Mouse (Mus musculus) layer of hippocampus, postnatal 36 days (tissue): ENCODE results near the gene Cited4. TPM values are rescaled to one million over a fixed set of nuclear protein-coding genes. Genes with fewer than 3 reads are reported as not detected.

Source experiments
- DNase-seq, 2 experiments: peaks; one replicate each; pipeline ENCODE4 v3.0.0; 2022
- total RNA-seq, 2 experiments: library from RNA; stranded (reverse); gene quantifications; 2 replicates each; pipeline ENCODE4 v1.2.3; 2021

Gene Cited4
- 1 to 10 TPM; 1.6 to 1.8 TPM for total RNA-seq

DNA sequence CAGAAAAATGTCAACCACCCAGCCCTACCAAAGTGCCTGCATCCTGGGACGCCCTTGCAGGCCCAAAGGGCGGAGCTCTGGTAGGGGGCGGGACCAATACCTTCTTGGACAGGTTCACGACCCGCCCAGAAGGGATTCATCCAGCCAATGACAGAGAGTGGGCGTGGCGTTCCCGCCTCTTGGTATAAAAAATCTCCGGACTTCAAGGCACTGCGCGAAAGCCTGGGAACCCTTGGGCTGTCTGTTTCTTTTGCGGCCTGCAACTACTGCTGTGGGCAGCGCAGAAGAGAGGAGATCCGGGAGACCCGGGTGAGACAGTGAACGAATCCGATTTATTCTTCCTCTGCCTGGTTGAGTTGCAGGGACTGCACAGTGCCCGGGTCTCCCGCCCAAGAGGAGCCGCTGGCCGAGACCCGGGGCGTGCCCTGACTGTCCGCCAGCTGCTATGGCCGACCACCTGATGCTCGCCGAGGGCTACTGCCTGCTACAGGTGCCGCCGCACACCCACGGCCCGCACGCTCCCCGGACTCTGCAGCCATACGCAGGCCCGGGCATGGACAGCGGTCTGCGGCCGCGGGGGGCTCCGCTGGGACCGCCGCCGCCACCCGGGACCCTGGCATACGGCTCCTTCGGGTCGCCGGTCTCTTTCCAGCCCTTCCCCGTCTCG, at the start of gene Cited4:
Gene Cited4, plus strand, starts transcription at position 215 of the 667 bp plus-strand sequence.
- DNase-seq = peak; percentile 63 to 71

DNA sequence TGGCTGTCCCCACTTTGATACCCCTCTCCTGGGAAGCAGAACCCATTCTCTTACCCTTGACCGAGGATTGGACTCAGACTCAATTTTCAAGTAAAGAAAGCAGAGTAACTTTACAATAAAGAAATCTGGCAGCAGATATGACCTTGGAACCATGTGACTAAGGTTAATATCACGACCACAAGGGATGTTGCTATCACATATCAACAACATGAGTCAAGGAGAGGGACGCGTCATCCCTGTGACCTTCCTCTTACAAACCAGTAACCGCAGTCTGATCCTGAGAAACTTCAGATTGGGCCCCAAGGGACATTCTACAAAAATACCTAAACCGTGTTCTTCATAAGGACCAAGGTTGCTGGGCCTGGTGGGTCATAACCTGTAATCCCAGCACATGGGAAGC, 38.6 kb upstream of the Cited4 start:
- DNase-seq = no peak

DNA sequence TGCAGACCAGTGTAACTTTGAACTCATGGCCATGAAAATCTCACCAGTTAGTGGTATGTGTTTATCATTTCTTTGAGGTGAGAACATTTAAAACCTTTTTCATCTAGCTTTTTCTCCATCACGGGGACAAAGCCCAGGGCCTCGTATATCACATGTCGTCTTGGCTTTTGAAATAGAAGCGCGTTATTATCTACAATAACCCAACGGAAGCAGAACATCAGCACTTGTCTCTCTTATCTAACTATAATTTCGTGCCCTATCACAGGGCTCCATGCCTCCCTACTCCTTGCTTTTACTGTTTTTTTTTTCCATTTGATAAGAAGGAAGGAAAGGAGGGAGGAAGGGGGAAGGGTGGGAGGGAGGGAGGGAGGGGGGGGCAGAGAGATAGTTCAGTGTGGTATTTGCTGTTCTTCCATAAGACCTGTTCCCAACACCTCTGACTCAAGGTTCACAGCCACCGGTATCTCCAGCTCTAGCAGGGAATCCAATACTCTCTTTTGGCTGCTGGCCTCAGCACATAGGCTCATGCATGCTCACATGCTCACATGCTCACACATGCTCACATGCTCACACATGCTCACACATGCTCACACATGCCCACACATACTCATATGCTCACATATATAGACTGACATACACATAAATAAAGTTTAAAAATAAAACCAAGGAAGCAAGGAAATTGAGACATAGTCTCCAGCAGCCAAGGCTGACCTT, 36.0 kb upstream of the Cited4 start:
- no peak for DNase-seq

DNA sequence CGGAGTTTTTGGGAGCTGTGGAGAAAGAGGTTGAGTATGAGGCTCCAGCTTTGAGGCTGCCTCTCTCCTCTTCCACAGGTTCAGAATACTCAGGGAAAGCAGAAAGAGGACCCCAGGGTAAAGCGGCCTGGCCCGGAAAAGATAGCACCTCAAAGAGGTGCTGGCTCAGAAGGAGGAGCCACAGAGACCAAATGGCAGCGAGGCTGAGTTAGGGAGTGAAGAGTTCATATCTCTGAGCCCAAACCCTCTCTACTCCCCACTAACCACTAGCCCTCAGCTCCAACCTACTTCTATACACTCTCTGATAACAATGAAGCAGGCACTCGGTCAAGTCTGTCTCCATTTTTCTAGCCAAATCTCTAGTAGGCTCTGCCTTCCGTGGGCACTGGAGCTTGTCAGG, 34.5 kb upstream of the Cited4 start:
- DNase-seq = no peak

DNA sequence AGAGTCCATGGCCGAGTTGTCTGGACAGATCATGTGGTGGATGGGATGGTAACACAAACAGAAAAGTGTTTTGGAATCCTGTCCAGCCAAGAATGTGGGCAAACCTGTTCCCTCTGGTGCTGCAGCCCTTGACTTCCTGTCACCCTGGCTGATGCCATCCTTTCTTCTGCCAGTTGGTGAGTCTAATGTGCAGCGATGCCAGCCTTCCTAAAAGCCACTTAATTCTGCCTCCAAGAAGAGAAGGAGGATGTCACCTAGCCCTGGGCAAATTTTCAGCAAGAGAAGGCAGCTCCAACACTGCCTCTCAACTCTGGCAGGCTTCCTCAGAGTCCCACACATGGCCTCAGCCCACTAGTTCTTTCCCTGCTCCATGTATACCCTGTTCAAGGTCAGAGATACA, 31.0 kb upstream of the Cited4 start:
- no peak for DNase-seq

DNA sequence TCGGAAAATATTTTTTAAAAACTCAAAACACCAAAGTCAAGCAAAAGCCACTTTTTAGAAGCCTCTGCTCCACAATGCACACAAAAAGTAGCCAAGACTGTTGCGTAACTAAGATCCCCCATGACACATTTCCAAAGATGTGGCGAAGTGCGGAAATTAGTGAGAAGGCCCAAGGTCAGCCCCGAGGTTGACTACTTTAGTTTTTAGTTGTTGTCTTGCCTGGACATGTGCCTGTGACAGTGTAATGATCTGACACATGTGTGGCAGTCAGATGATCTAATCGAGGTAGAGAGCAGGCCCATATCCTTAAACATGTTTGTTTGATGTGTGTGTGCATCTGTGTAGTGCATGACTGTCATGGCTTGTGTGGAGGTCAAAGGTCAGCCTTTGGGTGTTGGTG, 24.4 kb upstream of the Cited4 start:
- DNase-seq = no peak

DNA sequence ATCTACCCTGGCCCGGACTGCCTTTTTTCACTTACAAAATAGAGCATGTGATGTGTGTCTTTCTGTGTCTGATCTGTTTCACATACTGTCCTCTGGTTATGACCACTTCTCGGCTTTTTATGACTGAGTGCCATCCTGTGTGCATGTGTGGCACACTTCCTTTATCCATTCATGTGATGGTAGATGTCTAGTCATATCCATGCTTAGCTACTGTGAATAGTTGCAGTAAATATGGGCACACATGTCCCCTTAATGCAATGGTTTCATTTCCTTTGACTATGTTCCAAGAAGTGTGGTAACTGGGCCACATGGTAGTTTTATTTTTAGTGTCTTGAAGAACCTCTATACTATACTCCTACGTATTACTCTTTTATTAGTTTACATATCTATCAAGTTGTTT, 22.5 kb upstream of the Cited4 start:
- DNase-seq = no peak

DNA sequence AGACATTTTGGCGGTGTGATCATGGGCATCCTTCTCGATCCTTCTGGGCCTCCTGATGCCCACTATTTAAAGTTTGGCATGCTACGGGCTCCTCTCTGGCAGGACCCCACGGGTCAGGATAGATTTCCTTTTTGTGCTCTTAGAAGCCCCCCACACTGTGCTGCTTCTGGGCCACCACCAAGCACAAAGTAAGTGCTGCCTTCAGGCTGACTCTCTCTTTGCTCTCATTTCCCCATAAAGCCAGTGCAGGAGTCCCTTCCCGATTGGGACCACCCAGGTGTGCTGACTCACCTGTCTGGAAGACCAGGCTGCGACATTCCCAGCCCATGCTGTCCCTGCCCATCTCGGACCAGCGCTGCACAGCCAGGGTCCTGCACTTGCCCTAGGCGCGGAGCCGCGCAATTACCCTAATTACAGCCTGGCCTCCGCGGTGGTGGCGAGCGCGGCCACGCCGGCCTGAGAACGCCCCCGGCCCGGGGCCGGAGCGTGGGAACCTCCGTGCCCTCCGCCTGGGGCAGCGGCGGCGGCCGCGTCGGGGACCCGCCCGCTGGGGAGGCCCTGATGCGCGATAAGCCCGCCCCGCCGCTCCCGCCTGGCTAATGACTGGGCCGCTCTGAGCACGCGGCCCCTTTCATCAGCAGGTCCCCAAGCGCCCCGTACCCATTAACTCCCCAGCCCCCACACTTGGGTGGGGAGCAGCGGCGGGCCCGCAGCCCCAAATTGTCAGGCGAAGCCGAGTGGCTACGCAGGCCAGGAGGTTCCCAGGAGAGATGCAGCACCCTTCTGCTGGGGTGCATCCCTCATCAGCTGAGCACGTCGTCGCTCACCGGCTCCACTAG, 16.8 kb upstream of the Cited4 start:
- peak; percentile 41 to 49 for DNase-seq

DNA sequence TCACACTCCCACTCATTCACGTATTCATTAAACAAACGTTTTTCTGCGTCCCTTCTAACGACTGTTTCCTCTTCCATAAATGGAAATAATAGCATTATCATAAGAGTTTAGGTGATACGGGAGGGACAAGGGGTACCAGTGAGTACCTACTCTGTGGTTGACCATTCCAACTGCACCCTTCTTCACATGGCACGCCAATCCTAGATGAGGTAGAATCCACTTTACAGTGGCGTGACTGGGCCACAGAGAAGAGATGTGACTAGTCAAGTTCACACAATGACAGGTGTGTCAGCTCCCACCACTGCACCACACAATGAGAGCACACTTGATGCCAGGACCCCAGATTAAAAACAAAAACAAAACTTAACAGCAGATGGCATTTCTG, 16.2 kb upstream of the Cited4 start:
- DNase-seq = peak in 1 of 2 experiments; percentile 7

DNA sequence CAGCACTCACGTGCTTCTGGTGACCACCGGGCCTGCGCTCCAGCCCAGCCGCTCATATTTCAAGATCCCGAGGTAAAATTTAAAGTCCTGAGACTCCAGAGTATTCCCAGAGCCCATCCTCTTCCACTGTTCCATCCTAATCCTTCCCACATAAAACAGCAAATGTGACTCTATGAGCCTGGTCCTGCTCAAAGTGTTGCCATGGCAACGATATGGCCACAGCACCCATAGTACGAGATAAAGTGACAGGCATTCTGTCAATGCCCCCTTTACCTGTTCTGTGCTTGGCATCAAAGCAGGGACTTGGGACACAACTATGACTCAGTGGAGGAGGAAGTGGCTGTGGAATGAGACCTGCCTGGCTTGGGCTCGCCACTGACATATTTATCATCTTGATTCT, 10.5 kb upstream of the Cited4 start:
- DNase-seq = no peak

DNA sequence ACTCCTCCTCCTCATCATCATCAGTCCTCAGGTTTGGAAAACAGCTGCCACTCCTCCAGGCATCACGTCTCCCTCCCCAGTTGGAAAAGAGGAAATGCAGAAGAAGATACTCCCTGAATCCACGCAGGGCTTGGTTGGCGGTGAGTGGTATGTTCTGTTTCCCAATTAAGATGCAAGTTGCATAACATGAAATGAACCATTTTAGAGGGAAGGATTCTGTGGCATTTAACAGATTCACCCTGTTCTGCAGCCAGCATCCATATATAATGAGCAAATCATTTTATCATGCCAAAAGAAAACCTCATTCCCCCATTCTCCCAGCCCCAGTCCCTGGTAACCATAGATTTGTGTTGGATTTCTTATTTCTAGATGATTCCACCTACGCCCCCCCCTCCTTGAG, 5.9 kb upstream of the Cited4 start:
- DNase-seq = peak; percentile 6 to 18

DNA sequence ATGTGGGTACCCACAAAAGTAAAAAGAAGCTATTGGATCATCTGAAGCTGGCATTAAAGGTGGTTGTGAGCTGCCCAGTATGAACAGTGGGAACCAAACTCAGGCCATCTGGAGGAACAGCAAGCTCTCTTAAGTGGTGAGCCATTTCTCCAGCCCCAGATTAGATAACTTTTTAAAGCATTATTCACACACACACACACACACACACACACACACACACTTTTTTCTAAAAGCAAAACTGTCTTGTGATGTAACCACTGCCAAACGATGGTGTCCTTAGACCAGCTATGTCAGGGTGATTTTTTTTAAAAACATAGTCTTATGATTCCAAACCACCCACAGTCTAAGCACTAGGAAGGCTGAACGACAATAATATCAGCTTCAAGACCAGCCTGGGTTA, 1.8 kb upstream of the Cited4 start:
- no peak for DNase-seq

DNA sequence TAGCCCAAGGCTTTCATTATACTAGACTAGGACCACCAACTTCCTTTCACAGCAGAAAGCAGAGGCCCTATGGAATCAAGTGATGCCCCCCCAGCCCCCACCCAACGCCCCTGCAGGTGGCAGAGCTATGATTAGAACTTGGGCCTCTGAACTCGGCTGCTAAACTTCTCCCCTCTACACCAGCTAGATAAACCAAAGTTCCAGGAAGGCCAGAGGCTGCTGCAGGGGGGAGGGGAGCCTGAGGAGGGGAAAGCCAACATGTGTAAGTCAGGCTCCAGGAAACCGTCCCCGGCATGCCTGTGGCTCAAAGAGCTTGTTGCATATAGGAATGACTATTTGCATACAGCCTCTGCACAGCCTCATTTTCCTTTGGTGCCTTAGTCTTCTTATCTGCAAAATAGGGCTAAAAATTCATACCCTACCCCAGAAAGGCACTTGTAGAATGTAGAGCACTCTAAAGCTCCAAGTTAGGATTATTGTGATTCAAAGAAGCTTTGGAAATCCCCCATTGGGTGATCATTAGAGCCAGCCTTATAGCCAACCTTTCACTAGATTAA, 1.1 kb upstream of the Cited4 start:
- DNase-seq = no peak

DNA sequence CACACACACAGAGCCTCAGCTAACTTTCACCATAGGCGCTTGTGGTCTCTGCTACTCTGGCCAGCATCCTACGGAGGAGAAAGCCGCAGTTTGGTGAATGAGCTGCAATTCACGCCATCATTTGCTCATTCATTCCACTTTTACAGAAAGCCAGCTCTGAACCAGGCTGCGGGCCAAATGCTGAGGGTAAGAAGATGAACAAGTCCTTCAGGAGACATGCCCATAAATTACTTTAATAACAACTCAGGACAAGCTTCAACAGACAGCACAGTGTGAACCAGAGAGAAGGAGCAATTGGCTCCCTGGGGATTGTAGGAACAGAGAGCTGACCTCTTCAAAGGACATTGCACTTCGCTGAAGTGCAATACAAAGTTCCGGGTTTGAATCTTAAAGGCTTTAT, 590 bp upstream of the Cited4 start:
- DNase-seq = no peak

DNA sequence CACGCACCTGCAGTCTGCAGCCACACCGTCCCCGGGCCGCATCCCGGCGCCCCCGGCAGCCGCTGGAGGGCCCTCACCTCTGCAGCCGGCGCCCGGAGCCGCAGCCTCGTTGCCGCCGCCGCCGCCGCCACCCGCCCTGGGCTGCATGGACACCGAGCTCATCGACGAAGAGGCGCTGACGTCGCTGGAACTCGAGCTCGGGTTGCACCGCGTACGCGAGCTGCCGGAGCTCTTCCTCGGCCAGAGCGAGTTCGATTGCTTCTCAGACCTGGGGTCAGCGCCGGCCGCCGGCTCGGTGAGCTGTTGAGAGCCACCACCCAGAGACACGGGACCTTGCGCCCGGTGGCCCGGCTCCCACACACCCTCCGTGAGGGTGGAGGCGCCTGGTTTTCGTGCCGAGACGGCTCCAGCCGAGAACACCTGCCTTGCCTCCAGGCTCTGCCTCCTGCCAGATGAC, 701 bp downstream of the Cited4 start:
- DNase-seq = peak; percentile 21 to 29

DNA sequence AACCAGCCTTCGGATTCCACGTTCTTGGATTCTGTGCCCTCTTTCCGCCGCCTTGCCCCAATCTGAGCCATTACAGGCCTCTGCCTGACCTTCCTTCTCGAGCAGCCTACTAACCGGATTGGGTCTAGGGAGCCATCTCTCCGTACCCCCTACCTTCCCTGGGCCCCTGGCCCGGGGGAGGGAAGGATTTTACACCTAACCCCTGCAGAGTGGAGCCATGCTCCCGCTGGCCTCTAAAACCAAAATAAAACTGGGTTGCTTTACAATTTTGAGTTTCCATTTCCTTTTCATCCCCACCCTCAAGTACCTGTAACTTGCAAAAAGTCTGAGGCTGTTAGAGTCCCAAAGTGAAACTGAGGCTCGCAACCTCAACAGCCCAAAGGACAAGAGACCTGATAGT, 1.2 kb downstream of the Cited4 start:
- DNase-seq = no peak

DNA sequence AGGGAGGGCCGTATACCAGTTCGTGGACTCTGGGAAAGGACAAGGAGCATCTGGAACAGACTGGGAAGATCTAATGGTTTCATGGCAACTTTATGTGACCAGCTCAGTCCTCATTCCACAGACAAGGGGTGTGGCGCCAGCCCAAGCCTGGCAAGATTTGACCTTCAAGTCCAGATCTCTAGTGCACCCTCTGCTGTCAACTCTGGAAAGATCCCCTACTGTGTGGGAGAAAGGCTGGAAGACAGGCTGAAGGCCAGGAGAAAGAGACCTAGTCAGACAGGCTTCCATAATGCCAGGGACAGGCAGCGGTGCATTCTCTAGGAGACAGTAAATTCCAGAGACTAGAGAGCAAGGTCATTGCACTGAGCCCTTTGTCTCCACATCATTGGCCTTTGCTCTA, 2.2 kb downstream of the Cited4 start:
- no peak for DNase-seq

DNA sequence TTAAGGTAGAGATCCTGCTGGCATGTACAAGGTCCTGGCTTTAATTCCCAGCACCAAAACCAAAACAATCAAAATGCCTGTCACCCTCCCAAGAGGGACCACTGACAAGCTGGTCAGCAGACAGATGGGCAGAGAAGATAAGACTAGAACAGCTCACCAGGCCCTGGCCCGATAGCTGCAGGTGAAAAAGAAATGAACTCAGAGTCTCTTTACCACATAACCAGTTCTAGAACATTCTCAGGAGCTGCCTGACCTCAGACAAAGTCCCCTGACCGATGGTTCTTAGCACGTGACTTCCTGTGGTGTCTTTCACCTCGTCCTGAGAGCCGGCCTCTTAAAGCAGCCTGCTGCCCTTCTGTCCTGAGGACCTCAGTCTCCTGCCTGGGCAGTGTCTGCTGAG, 3.2 kb downstream of the Cited4 start:
- no peak for DNase-seq

DNA sequence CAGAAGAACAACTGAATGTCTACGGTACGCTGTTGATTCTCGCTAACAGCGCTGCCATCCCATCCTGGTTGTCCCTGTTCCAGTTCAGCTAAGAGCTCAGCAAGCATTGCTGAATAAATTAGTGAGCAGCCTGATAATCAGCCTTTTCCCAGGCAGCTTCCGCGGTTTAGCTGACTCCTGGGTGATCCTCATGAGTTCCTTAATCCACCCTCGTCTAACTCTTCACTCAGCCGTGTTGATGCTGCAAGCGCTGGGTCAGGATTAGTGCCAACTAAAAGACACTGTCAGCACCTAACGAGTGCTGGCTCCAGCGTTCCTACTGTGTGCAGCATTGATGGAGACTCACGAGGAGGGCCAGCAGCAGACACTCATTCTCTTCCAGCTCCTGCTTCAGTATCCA, 4.7 kb downstream of the Cited4 start:
- DNase-seq = no peak

DNA sequence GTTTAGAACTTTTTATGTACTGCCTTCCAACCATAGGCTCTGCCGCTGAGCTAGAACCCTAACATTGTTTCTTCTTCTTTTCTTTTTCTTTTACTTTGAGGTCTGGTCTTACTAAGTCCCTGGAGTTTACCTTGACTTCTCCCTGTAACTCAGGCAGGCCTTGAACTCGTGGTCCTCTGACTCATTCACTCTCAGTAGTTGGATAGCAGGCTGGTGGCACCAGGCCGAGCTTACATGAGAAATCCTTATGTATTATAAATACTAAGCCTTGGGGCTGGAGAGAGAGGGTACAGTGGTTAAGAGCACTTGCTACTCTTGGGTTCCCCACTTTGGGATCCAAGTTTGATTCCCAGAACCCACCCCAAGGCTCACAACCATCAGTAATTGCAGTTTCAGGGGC, 7.2 kb downstream of the Cited4 start:
- DNase-seq = no peak

DNA sequence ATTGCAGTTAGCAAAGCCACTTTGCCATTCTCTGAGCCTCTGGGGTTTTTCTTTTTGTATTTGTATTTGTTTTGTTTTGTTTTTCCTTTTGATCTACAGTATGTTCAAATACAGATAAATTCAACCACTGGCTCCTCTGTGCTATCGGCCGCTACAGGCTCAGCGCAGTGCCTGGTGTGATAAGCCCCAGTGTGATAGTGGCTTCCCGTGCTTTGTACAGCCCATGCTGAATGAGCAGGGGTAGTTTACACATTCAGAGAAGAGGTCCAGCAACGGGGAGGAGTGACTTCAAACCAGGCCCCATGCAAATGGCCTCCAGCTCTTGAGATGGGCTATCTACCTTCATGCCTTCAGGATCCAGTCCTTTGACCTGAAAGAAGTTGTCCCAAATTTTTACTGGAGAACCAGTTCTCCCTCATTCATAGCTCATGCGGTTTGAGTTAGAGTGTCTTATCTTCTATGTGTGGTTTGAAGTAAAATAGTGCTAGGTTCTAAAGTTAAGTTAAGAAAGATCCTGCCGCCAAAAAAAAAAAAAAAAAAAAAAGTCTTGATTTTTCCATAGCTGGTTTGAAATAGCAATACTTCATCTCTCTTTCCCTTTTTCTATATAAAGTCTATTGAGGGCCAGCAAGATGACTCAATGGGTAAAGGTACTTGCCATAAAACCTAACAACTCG, 8.5 kb downstream of the Cited4 start:
- no peak for DNase-seq

DNA sequence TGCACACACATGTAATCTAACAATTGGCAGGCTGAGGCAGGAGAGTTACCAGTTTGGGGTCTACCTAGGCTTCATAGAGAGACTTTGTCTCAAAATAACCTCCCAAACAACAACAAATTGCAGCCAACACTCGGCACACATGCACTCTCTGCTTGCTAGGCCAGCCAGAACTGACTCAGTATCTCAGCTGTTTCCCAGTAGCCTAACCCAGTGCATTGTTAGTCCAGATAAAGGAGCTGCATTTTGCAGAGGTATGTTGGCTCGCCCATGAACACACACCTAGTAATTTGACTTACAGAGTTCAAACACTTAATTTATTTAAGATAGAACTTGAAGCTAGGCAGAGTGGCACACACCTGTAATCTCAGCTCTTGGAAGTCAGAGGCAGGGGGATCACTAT, 9.3 kb downstream of the Cited4 start:
- no peak for DNase-seq

DNA sequence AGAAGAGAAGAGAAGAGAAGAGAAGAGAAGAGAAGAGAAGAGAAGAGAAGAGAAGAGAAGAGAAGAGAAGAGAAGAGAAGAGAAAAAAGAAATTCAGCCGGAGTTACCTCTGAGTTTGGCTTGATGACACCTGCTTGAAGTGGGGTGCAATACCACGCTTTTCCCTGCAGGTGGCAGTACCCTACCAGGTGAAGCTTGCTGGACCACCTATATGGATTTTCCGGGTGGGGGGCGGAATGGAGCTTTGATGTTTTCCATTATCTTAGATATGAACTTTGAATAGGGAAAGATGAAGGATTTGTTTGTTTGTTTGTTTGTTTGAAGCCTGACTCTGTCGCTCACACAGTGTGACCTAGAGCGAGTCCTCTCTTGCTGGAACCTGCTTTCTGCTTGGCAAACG, 14.6 kb downstream of the Cited4 start:
- DNase-seq = no peak
